Mouse (Mus musculus) limb, embryonic 12.5 days (tissue): ENCODE results near the gene Shc2. TPM values are rescaled to one million over a fixed set of nuclear protein-coding genes. Genes with fewer than 3 reads are reported as not detected.

Experiments used
- ATAC-seq: fragments of 200-750 bp; cut with Nextera tagmentation; 2 replicates; pipeline ENCODE4 v1.8.0; 2017; ENCODE audit warnings: low read depth, moderate TSS enrichment; ENCODE audit not compliant: insufficient number of reproducible peaks, insufficient read depth, low FRiP score, low TSS enrichment
- H3K27ac ChIP-seq: fragments of 300-500 bp; sonication (generic); 2 replicates; pipeline ENCODE4 v1.5.1; 2016; ENCODE audit warnings: mild to moderate bottlenecking, moderate library complexity
- H3K27me3 ChIP-seq: fragments of 300-500 bp; sonication (generic); 2 replicates; pipeline ENCODE4 v1.6.1; 2016; ENCODE audit warnings: mild to moderate bottlenecking, moderate library complexity
- H3K36me3 ChIP-seq: fragments of 300-500 bp; sonication (generic); 2 replicates; pipeline ENCODE4 v1.6.1; 2016; ENCODE audit warnings: mild to moderate bottlenecking, moderate library complexity
- H3K4me1 ChIP-seq: fragments of 300-500 bp; sonication (generic); replicated peaks from 2 replicates; pipeline ENCODE4 v1.6.1; 2016
- H3K4me2 ChIP-seq: fragments of 300-500 bp; sonication (generic); 2 replicates; pipeline ENCODE4 v1.6.1; 2016; ENCODE audit warnings: mild to moderate bottlenecking, moderate library complexity
- H3K4me3 ChIP-seq: fragments of 300-500 bp; sonication (generic); replicated peaks from 2 replicates; pipeline ENCODE4 v1.5.1; 2016; ENCODE audit warnings: mild to moderate bottlenecking
- H3K9ac ChIP-seq: fragments of 300-500 bp; sonication (generic); replicated peaks from 2 replicates; pipeline ENCODE4 v1.6.1; 2016; ENCODE audit warnings: mild to moderate bottlenecking, moderate library complexity
- H3K9me3 ChIP-seq: fragments of 300-500 bp; sonication (generic); 2 replicates; pipeline ENCODE4 v1.6.1; 2016; ENCODE audit warnings: mild to moderate bottlenecking, moderate library complexity
- WGBS: fragments of 180-500 bp; shearing (Covaris S2); methylation state at CpG from one replicate; pipeline ENCODE4 v1.1.7; 2016; 5-methylcytosine and 5-hydroxymethylcytosine counted together
- polyA plus RNA-seq: library from polyadenylated mRNA; unstranded; fragments of >200 nt; fragmentation: Nextera tagmentation; extraction: Ambion mirVana; gene quantifications from 2 replicates; pipeline ENCODE4 v1.2.1, GENCODE M21; 2016

The Shc2 gene
- polyA plus RNA-seq, 1 experiment from 2014 or later, result 12.2 TPM

DNA sequence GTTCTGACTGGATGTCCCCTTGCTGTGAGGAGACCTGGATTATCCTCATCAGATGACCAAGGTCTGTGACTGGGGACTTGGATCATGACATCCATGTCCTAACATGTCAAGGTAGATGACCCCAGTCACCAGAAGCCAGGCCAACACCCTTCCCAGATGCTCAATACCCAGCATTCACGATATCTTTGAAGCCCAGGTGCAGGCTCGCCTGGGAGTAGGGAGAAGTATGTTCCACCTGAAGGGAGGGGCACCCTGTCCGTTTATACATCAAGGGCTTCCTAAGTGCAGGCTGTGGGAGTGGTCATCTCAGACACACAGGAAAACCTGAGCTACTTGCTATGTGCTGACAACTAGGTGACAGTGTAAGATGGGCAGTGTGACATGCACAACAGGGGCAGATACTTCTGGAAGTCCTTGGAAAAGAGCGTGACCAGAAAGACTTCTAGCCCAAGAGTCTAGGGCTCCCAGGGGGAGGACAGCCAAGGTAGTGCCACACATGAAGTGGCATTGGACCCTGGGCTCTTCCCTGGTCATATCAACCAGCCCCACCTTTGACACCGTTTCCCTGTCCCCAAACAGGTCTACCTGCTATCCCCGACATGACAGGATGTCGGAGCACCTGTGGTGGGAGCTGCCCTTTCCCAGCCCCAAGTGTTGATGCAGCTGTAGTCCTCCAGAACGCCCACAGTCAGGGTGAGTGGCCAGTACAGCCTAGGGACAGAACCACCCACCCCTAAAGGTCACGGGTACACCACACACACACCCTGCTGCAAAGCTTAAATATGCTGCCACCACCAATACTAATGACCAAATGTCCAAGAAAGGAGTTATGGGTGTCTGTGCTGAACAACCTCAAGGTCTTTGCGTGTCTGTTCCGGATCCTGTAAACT lies 43.1 kb upstream of the Shc2 start:
- Histone ChIP-seq H3K4me1 (peaks cover 20% of the 10 kb centered on the region), H3K27ac (peak overlapping the region; percentile 83), H3K9me3 (no peaks in the 10 kb centered on the region), H3K27me3 (no peaks in the 10 kb centered on the region), H3K9ac (peak overlapping the region; percentile 44), H3K36me3 (peaks cover 30% of the 10 kb centered on the region), H3K4me3 (peak overlapping the region; percentile 90), H3K4me2 (peak overlapping the region; percentile 95)
- 36% methylated on average over 11 of the region's 11 CpGs for WGBS
- peak; percentile 21 for ATAC-seq

- ATAC-seq, result no peak
- Histone ChIP-seq H3K36me3 (peaks cover 35% of the 10 kb centered on the region), H3K9me3 (no peaks in the 10 kb centered on the region), H3K4me2 (no peak overlapping the region), H3K4me3 (no peak overlapping the region), H3K4me1 (peaks cover 12% of the 10 kb centered on the region), H3K9ac (no peak overlapping the region), H3K27ac (no peak overlapping the region), H3K27me3 (no peaks in the 10 kb centered on the region)
- 61% methylated on average over 44 of the region's 44 CpGs for WGBS
Observed at GRCm38 (mm10) chr10:79675346-79676035, 37.8 kb upstream of the Shc2 start.

DNA sequence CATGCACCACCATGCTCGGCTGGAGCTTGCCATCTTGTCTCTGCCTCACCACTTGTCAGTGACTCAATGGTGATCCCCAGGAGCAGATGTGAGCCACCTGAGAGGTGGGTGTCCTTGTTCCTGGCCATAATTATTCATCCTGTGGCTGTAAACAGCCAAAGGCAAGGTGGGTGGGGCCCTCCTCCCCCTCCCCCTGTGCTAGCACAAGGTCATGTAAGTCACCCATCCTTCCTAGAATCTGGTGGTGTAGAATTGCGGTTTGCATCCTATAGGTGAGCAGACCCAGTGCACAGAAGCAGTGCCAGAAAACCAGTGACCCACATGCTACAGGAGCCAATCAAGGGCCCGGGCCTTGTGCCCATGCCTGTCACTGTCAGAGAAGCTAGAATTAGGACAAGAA lies 35.3 kb upstream of the Shc2 start:
- Histone ChIP-seq H3K36me3 (peaks cover 35% of the 10 kb centered on the region), H3K9ac (no peak overlapping the region), H3K4me3 (no peak overlapping the region), H3K4me1 (peaks cover 17% of the 10 kb centered on the region), H3K9me3 (no peaks in the 10 kb centered on the region), H3K27ac (no peak overlapping the region), H3K4me2 (no peak overlapping the region), H3K27me3 (no peaks in the 10 kb centered on the region)
- WGBS, result 83% methylated on average over 3 of the region's 3 CpGs
- ATAC-seq, result no peak

DNA sequence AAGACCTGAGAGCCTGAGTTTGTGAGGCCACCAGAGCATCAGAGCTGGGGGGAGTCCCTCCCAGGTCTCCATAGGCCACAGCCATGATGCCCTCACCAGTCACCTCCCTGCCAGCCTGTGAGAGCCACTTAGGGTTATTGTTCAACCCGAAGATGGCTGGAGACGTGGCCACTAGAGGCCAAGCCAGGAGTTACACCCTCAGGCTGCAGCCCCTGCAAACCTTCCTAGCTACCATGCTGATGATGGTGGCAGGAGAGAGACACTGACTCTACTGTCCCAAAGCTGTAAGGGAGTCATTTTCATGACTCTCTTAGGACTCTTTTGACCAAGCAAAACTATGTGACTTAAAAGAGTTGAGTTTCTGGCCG lies 34.4 kb upstream of the Shc2 start:
- H3K4me3 ChIP-seq, result no peak overlapping the region
- 69% methylated on average over 3 of the region's 3 CpGs for WGBS
- no peak overlapping the region for H3K4me2 ChIP-seq

GRCm38 (mm10) chr10:79671396-79672087 lies 33.8 kb upstream of the Shc2 start:
- 38% methylated on average over 6 of the region's 6 CpGs for WGBS
- Histone ChIP-seq H3K9ac (no peak overlapping the region), H3K4me2 (peak overlapping the region; percentile 82), H3K27ac (no peak overlapping the region), H3K27me3 (no peaks in the 10 kb centered on the region), H3K4me3 (0 out of 2 replicates have a peak overlapping the region, but pooled peaks have one; percentile 88), H3K36me3 (peaks cover 30% of the 10 kb centered on the region), H3K9me3 (no peaks in the 10 kb centered on the region), H3K4me1 (peaks cover 17% of the 10 kb centered on the region)
- no peak for ATAC-seq

More for the DNA sequence above, 34.4 kb upstream of the Shc2 start:
- Histone ChIP-seq H3K4me1 (peaks cover 17% of the 10 kb centered on the region), H3K9ac (no peak overlapping the region), H3K27ac (no peak overlapping the region), H3K36me3 (peaks cover 35% of the 10 kb centered on the region), H3K27me3 (no peaks in the 10 kb centered on the region), H3K9me3 (no peaks in the 10 kb centered on the region)
- no peak for ATAC-seq

- Histone ChIP-seq H3K9me3 (no peaks in the 10 kb centered on the region), H3K4me3 (peak overlapping the region; percentile 88), H3K4me1 (peaks cover 17% of the 10 kb centered on the region), H3K36me3 (peaks cover 18% of the 10 kb centered on the region), H3K27ac (peak overlapping the region; percentile 96), H3K27me3 (no peaks in the 10 kb centered on the region), H3K9ac (peak overlapping the region; percentile 81), H3K4me2 (peak overlapping the region; percentile 82)
- peak; percentile 26 for ATAC-seq
- 32% methylated on average over 15 of the region's 15 CpGs for WGBS
Observed at GRCm38 (mm10) chr10:79670071-79670888, 32.6 kb upstream of the Shc2 start.

GRCm38 (mm10) chr10:79669576-79670057 lies 31.9 kb upstream of the Shc2 start:
- H3K36me3 ChIP-seq, result peaks cover 17% of the 10 kb centered on the region; the same call in 1 of the 2 replicates
- peak overlapping the region; percentile 82 for H3K4me2 ChIP-seq
- no peaks in the 10 kb centered on the region for H3K9me3 ChIP-seq
- no peaks in the 10 kb centered on the region for H3K27me3 ChIP-seq
- peak overlapping the region; percentile 81 for H3K9ac ChIP-seq
- 0% methylated on average over 47 of the region's 47 CpGs for WGBS
- peak overlapping the region; percentile 96 for H3K27ac ChIP-seq
- peak overlapping the region; percentile 88 for H3K4me3 ChIP-seq
- ATAC-seq, result peak; percentile 49
- H3K4me1 ChIP-seq, result peaks cover 17% of the 10 kb centered on the region

DNA sequence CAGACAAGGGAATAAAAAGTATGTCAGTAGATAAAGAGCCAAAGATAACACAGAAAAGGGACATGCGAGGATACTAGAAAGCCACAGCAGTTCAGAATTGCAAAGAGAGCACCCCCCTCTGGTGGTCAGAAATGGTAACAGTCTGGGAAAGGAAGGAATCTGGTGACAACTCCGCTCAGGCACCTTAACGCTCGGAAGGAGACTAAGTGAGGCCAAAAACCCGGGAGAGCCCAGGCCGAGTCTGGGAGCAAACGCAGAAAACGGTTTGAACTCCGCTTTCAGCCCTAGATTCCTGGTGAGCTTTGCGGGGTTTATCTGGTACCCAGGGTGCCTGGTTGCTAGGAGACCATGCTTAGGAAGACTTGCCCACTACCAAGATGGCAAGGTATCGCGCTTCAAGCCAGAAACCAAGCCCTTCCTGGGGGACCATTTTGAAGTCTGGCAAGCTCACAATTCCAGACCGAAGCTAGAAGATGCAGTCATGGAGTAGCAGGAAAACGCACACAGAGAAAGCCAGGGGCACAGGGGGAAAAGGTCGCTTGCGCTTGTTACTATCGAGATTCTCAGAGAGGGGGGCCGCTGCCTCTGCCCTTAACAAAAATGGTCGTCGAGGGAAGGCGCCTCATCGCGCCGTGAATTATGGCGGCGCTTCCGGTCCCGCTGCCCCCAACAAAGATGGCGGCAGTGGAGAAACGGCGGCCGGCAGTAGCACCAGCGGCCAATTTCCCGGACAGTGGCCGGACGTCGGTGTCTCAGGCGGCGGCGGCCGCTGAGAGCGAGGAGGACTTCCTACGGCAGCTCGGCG lies 31.3 kb upstream of the Shc2 start, which contains the start of gene Tpgs1:
Gene Tpgs1 (plus strand): TSS at position 599 of the 805 bp plus-strand sequence.
- ATAC-seq, result peak; percentile 76
- H3K4me3 ChIP-seq, result peak within 1 kb of the TSS; percentile 88
- WGBS, result under 1% methylated on average over 45 of the region's 45 CpGs
- peaks cover 17% of the 10 kb centered on the region for H3K4me1 ChIP-seq
- H3K27me3 ChIP-seq, result no peaks in the 10 kb centered on the region
- H3K27ac ChIP-seq, result peak within 1 kb of the TSS; percentile 96
- peak within 1 kb of the TSS; percentile 82 for H3K4me2 ChIP-seq
- peaks cover 15% of the 10 kb centered on the region; the same call in 1 of the 2 replicates for H3K36me3 ChIP-seq
- H3K9me3 ChIP-seq, result no peaks in the 10 kb centered on the region
- peak within 1 kb of the TSS; percentile 81 for H3K9ac ChIP-seq

DNA sequence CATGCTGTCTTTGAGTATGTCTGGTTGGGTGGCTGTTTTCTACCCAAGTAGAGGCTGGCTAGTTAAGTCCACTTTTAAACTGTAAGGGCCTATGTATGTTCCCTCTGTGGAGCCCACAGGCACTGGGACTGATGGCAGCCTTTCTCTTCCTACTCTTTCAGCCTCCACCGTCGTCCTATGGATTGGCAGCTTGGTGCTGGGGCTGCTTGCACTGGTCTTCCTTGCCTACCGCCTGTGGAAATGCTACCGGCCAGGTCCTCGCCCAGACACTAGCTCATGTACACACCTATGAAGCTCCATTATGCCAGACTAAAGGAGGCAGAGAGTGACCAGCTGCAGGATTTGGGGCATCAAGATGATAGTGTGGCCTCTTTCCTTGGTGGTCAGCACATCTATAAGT lies 30.4 kb upstream of the Shc2 start:
- H3K36me3 ChIP-seq, result peaks cover 6% of the 10 kb centered on the region; the same call in 1 of the 2 replicates
- no peak overlapping the region for H3K4me3 ChIP-seq
- H3K27ac ChIP-seq, result no peak overlapping the region
- no peak overlapping the region for H3K9ac ChIP-seq
- H3K4me2 ChIP-seq, result no peak overlapping the region
- H3K27me3 ChIP-seq, result no peaks in the 10 kb centered on the region
- peaks cover 21% of the 10 kb centered on the region for H3K4me1 ChIP-seq
- ATAC-seq, result no peak
- 81% methylated on average over 5 of the region's 5 CpGs for WGBS
- no peaks in the 10 kb centered on the region for H3K9me3 ChIP-seq

DNA sequence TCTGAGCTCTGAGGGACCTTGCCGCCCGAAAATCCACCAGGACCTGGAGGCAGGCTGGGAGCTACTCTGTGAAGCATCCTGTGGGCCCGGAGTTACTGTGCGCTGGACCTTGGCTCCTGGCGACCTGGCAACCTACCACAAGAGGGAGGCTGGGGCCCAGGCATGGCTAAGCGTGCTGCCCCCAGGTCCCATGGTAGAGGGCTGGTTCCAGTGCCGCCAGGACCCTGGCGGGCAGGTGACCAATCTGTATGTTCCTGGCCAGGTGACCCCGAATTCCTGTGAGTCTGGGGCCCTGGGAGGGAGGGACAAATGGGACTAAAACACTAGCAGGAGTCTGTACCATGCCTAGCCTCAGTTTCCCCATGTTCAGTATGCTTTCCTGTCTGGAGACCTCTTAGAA lies 28.8 kb upstream of the Shc2 start:
- Histone ChIP-seq H3K27ac (no peak overlapping the region), H3K4me1 (peaks cover 19% of the 10 kb centered on the region), H3K27me3 (no peaks in the 10 kb centered on the region), H3K9me3 (no peaks in the 10 kb centered on the region), H3K4me2 (no peak overlapping the region), H3K9ac (no peak overlapping the region), H3K4me3 (no peak overlapping the region), H3K36me3 (no peaks in the 10 kb centered on the region)
- WGBS, result 67% methylated on average over 9 of the region's 9 CpGs
- ATAC-seq, result no peak
